Mouse (Mus musculus): ENCODE results near the gene Gm8068. TPM values are rescaled to one million over a fixed set of nuclear protein-coding genes. Genes with fewer than 3 reads are reported as not detected.

Gene Gm8068
- polyA plus RNA-seq (2017; shearing (Covaris generic)) = not detected

DNA sequence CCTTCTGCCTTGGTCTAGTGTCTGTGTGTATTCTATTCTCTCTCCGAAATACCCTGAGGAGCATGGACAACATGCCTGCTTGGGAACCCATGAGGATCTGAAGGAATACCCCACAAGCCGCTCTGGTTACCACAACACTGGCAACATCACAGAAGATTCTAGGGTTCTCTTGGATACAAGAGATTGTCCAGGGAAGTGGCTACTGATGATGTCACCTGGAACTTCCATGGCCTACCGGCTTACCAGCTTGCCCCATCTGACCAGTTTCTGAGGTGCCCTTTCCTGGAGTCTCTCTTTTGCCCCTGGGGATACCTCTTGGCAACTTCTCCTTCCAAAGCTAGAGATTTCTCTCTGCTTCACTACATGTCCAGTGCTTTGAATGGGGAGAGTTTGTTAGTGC lies at the start of gene Gm8068:
Gm8068 (minus strand) TSS at position 101 of the 400 bp plus-strand sequence.

DNA sequence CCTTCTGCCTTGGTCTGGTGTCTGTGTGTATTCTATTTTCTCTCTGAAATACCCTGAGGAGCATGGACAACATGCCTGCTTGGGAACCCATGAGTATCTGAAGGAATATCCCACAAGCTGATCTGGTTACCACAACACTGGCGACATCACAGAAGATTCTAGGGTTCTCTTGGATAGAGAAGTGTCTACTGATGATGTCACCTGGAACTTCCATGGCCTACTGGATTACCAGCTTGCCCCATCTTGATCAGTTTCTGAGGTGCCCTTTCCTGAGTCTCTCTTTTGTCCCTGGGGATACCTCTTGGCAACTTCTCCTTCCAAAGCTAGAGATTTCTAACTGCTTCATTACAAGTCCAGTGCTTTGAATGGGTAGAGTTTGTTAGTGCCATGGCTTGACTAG lies 48.8 kb upstream of the Gm8068 start, which contains the start of gene Gm7929:
Gm7929 (minus strand) TSS at position 101 of the 400 bp plus-strand sequence.

Other genes starting within 250 kb of the Gm8068 start
- not detected for gene Gm7954, start 248.4 kb downstream of the Gm8068 start, polyA plus RNA-seq (2017; shearing (Covaris generic))
- gene Gm3486, start 212.4 kb downstream of the Gm8068 start, polyA plus RNA-seq (2017; shearing (Covaris generic)) = not detected
- not detected for gene Gm7970, start 146.3 kb downstream of the Gm8068 start, polyA plus RNA-seq (2017; shearing (Covaris generic))
- not detected for gene 1700049E17Rik2, start 128.7 kb downstream of the Gm8068 start, polyA plus RNA-seq (2017; shearing (Covaris generic))
- not detected for gene Gm3072, start 77.3 kb downstream of the Gm8068 start, polyA plus RNA-seq (2017; shearing (Covaris generic))
- not detected for gene Gm3676, start 55.4 kb downstream of the Gm8068 start, polyA plus RNA-seq (2017; shearing (Covaris generic))
- not detected for gene Gm7929, start 48.7 kb upstream of the Gm8068 start, polyA plus RNA-seq (2017; shearing (Covaris generic))
- gene Gm47189, start 70.6 kb upstream of the Gm8068 start, polyA plus RNA-seq (2017; shearing (Covaris generic)) = not detected
- gene Gm7980, start 205.4 kb upstream of the Gm8068 start, polyA plus RNA-seq (2017; shearing (Covaris generic)) = not detected
- gene 1700049E17Rik1, start 223.1 kb upstream of the Gm8068 start, polyA plus RNA-seq (2017; shearing (Covaris generic)) = not detected
- not detected for gene 1700024B05Rik, start 242.1 kb upstream of the Gm8068 start, polyA plus RNA-seq (2017; shearing (Covaris generic))

Data from activated CD4-positive, CD25-positive, alpha-beta regulatory T cell, adult 9 weeks (primary cell).